Mouse (Mus musculus): Measurements from ENCODE around the gene Iqsec3.

DNA sequence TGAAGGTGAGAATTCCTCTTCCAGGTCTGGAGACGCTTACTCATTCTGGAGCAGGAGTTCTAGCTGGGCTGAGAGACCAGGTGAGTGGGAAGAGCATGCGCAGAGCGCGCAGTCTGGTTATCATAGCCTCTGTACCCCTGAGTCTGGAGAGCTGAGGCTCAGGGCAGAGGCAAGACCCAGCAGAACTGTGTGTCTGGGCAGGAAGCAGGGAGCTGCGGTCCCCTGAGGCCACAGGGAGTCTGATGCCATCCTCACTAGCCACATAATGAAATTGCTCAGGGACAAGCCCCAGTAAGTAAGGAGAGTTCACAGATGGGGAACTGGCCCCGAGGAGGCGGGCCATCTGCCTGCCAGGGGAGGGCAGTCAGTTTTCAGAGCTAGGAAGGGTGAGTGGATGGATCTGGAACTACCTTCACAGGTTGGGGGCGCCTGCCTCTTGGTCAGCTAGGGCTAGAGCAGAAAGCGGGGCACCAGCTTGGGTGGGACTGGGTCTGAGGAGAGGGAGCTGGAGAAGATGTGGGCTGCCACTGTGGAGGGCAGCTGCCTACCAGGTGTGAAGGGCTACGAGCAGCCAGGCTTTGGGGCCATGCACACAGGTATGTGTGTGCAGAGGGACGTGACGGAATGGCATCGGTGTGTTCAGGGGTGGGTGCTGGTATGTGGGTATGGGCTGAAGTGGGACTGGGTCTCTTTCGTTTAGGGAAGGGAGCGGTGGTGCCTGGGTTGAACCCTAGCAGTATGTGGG lies 130.3 kb downstream of the Iqsec3 start, which contains the start of gene Slc6a12:
- no peak for TF ChIP-seq GATA1 (IDR thresholded peaks at IDR 0.05; ENCODE audit: borderline replicate concordance, low read length)
- TF ChIP-seq FLI1 (IDR thresholded peaks at IDR 0.05; ENCODE audit: low read length), result no peak
